Mouse (Mus musculus): ENCODE data around the gene Pik3r2.

Pik3r2 gene

DNA sequence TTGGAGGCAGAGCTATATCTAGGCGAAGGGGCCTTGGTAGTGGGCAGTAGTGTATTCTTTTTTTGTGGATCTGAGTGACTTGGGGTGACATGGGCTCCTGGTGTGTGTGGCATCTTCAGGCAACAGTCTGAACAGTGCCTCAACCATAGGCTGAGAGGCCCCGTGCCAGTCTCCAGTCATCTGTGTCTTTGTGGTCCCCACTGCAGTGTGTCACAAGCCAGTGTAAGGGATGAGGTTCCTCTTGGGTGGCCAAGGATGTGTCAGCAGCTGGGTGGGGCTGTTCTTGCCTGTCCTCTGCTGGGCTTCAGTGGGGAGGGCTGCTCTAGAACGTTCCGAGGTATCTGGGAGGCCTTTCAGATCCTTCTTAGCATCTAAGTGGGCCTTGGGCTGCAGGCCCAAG is 45.6 kb downstream of the Pik3r2 start:
- peak; percentile 40 for DNase-seq

- peak; percentile 50 for DNase-seq
These were observed 46.6 kb downstream of the Pik3r2 start for GRCm38 (mm10) chr8:70729808-70730475.

DNA sequence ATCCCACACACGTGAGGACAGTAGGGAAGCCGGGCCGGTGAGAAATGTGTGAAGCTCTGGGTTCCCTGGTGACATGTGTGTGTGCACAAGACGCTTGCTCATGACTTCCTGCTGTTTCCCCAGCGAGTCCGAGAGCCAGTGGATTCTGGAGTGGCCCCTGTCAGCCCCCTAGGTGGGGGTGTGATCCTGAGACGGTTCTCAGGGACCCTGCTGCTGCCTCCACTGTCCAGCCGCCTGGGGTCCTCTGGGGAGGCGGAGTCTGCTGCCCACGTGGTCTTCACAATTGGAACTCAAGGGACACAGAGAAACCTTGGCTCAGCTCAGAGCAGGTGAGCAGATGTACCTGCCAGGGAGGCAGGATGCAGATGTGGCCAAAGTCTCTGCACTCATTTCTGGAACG is 49.8 kb downstream of the Pik3r2 start:
- DNase-seq, result no peak

- peak; percentile 64 for DNase-seq
These were observed 50.6 kb downstream of the Pik3r2 start for GRCm38 (mm10) chr8:70725792-70726447.

DNA sequence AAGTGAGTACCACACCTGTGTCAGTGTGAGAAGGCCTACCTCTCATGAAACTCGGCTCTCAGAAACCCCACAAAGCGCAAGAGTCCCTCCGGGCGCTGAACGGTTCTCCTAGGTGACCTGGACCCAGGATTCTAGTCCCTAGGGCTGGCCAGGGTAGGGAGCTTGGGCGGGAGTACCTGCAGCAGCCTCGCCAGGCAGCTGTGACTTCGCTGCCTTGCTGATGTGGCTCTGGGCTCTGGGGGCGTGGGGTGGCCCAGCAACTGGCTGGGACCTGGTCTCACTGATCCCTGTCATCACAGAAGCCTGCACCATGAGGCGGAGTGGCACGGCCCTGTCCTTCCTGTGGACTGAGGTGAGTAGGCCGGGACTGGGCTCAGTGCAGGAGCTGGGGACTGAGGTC is 52.3 kb downstream of the Pik3r2 start:
- no peak for DNase-seq

GRCm38 (mm10) chr8:70723486-70724210 is 52.9 kb downstream of the Pik3r2 start, which contains the start of gene Pde4c:
Pde4c (plus strand) TSS chr8:70723720.
- peak; percentile 87 for DNase-seq

DNA sequence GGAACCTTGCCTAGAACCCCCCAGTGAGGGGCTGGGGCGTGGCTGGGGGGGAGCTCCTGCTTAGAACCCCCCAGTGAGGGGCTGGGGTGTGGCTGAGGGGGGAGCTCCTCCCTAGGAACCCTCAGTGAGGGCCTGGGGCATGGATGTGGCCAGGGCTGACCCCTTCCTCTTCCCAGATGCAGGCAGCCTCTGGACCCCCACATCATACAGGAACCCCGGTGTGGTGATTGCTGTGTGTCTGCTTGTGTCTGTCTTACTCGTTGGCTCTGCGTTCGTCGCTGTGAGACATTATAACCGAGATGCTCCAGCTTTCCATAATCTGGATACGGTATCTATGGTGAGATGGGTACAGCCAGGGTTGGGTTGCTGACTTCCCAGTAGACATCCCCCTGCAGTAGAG is 54.9 kb downstream of the Pik3r2 start:
- no peak for DNase-seq

DNA sequence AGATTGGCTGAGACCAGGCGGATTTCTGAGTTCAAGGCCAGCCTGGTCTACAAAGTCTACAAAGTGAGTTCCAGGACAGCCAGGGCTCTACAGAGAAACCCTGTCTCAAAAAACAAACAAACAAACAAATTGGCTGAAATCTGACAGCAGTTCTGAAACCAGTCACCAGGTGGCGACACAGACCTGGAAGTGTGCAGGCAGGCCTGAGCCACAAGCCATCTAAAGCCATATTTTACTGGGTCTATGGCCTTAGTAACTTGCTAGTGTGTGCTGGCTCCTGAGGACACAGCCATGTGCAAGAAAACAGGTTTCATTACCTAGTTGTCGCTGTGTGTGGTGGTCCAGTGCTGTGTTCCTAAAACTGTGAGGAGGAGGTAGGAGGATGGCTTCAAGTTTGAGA is 55.8 kb downstream of the Pik3r2 start:
- DNase-seq, result peak; percentile 91

DNA sequence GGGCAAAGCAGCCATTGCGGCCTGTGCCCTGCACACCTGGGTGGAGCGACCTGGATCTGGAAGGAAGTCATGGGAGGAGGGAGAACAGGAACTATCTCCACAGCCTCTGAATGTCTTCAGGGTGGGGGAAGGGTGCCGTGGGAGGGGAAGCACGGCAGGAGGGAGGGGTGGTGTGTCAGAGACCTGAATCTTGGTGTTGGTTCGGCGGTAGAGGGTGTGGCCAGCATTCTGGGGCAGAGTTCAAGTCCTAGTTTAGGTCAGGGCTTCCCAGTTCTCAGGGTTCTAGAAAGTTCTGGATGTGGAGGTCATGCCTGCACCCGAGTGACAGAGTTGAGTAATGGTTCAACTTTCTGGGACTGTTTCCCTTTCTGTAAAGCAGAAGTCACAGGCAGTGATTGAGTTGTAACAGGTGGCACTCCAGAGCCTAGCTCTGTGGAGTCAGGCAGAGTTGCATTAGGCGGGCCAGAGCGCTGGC is 56.7 kb downstream of the Pik3r2 start:
- DNase-seq, result peak; percentile 70

- peak; percentile 82 for DNase-seq
These were observed 58.2 kb downstream of the Pik3r2 start, which contains the start of gene Gm3336 for GRCm38 (mm10) chr8:70718297-70718696. Gm3336 (plus strand) TSS chr8:70718543.
